Mouse (Mus musculus) embryo, embryonic 10.5 days (tissue): ENCODE measurements around the gene Slc6a16.
"Not testable (repeated sequence)": the region's sequence is repeated elsewhere in the genome, so short reads cannot be mapped to it uniquely, and the experiment has no call there.

ENCODE experiments used
- DNase-seq: peaks from one replicate; pipeline ENCODE4 v3.0.0-alpha.2; 2015; ENCODE audit warnings: low spot score

Slc6a16 gene

GRCm38 (mm10) chr7:45253806-45254205 lies 12.9 kb downstream of the Slc6a16 start:
- no peak for DNase-seq

- not testable (repeated sequence) for DNase-seq
Observed at GRCm38 (mm10) chr7:45255822-45256221, 14.9 kb downstream of the Slc6a16 start.

GRCm38 (mm10) chr7:45257063-45257840 lies 16.4 kb downstream of the Slc6a16 start:
- DNase-seq: no peak

- DNase-seq: no peak
Observed at GRCm38 (mm10) chr7:45259281-45259680, 18.4 kb downstream of the Slc6a16 start.

- DNase-seq: no peak
Observed at GRCm38 (mm10) chr7:45262266-45262665, 21.4 kb downstream of the Slc6a16 start.

- no peak for DNase-seq
Observed at GRCm38 (mm10) chr7:45263006-45263607, 22.2 kb downstream of the Slc6a16 start.

- DNase-seq: no peak
Observed at GRCm38 (mm10) chr7:45264348-45264747, 23.5 kb downstream of the Slc6a16 start.

GRCm38 (mm10) chr7:45265518-45265917 lies 24.6 kb downstream of the Slc6a16 start:
- DNase-seq: no peak

- no peak for DNase-seq
Observed at GRCm38 (mm10) chr7:45272786-45273412, 32.0 kb downstream of the Slc6a16 start.

- DNase-seq: no peak
Observed at GRCm38 (mm10) chr7:45273672-45274071, 32.8 kb downstream of the Slc6a16 start.

GRCm38 (mm10) chr7:45277136-45277760 lies 36.4 kb downstream of the Slc6a16 start, which contains the start of gene Slc6a21:
Gene Slc6a21, plus strand, starts transcription at chr7:45277513.
- peak; percentile 68 for DNase-seq

GRCm38 (mm10) chr7:45286486-45286885 lies 45.6 kb downstream of the Slc6a16 start:
- no peak for DNase-seq

GRCm38 (mm10) chr7:45296626-45297025 lies 55.7 kb downstream of the Slc6a16 start:
- DNase-seq: no peak

GRCm38 (mm10) chr7:45297563-45297962 lies 56.7 kb downstream of the Slc6a16 start:
- DNase-seq: no peak

- DNase-seq: peak; percentile 83
Observed at GRCm38 (mm10) chr7:45299752-45300151, 58.9 kb downstream of the Slc6a16 start.

- DNase-seq: peak; percentile 74
Observed at GRCm38 (mm10) chr7:45300270-45300669, 59.4 kb downstream of the Slc6a16 start.

GRCm38 (mm10) chr7:45302626-45303025 lies 61.7 kb downstream of the Slc6a16 start:
- DNase-seq: no peak

GRCm38 (mm10) chr7:45304869-45305268 lies 64.0 kb downstream of the Slc6a16 start:
- no peak for DNase-seq

GRCm38 (mm10) chr7:45305275-45305674 lies 64.4 kb downstream of the Slc6a16 start:
- peak; percentile 91 for DNase-seq

- no peak for DNase-seq
Observed at GRCm38 (mm10) chr7:45308551-45309240, 67.8 kb downstream of the Slc6a16 start.

- peak; percentile 83 for DNase-seq
Observed at GRCm38 (mm10) chr7:45309455-45309854, 68.6 kb downstream of the Slc6a16 start.

- DNase-seq: no peak
Observed at GRCm38 (mm10) chr7:45312023-45312422, 71.1 kb downstream of the Slc6a16 start.
